Mouse (Mus musculus) lung, postnatal 4 days (tissue): ENCODE measurements at regions not wholly inside any gene's neighbourhood (a gene's known extent, or its start where the extent isn't known, plus 50 kb on each side); places are given as distances from the start of the nearest gene placed in this dataset.

ENCODE experiments used
- DNase-seq, 2 experiments: peaks; one replicate each; pipeline ENCODE4 v3.0.0; 2021

GRCm38 (mm10) chr13:69182478-69182877 is 183.1 kb upstream of the Adcy2 start:
- no peak for DNase-seq

GRCm38 (mm10) chr13:69190661-69191060 is 191.3 kb upstream of the Adcy2 start:
- no peak for DNase-seq

GRCm38 (mm10) chr13:69196464-69196871 is 197.1 kb upstream of the Adcy2 start:
- DNase-seq: no peak

- no peak for DNase-seq
Observed at GRCm38 (mm10) chr13:69207741-69208568, 208.6 kb upstream of the Adcy2 start.

- DNase-seq: no peak
Observed at GRCm38 (mm10) chr13:69208569-69208881, 209.2 kb upstream of the Adcy2 start.

GRCm38 (mm10) chr13:69216579-69216978 is 217.2 kb upstream of the Adcy2 start:
- no peak for DNase-seq

GRCm38 (mm10) chr13:69220425-69220824 is 221.1 kb upstream of the Adcy2 start:
- no peak for DNase-seq

GRCm38 (mm10) chr13:69226538-69226937 is 227.2 kb upstream of the Adcy2 start:
- DNase-seq: no peak

GRCm38 (mm10) chr13:69230361-69230943 is 231.1 kb upstream of the Adcy2 start:
- no peak for DNase-seq

GRCm38 (mm10) chr13:69236386-69236785 is 237.0 kb upstream of the Adcy2 start:
- no peak for DNase-seq

- peak in 1 of 2 experiments; percentile 35 for DNase-seq
Observed at GRCm38 (mm10) chr13:69237918-69238317, 238.6 kb upstream of the Adcy2 start.

GRCm38 (mm10) chr13:69239261-69239915 is 240.0 kb upstream of the Adcy2 start:
- peak in 1 of 2 experiments; percentile 7 for DNase-seq

- no peak for DNase-seq
Observed at GRCm38 (mm10) chr13:69242544-69243296, 243.4 kb upstream of the Adcy2 start.

- DNase-seq: no peak
Observed at GRCm38 (mm10) chr13:69250334-69251129, 251.2 kb upstream of the Adcy2 start.

- no peak for DNase-seq
Observed at GRCm38 (mm10) chr13:69251130-69251561, 251.8 kb upstream of the Adcy2 start.

GRCm38 (mm10) chr13:69252335-69252734 is 253.0 kb upstream of the Adcy2 start:
- peak; percentile 16 to 63 for DNase-seq

- no peak for DNase-seq
Observed at GRCm38 (mm10) chr13:69260485-69260884, 261.1 kb upstream of the Adcy2 start.

- DNase-seq: no peak
Observed at GRCm38 (mm10) chr13:69260972-69261371, 261.6 kb upstream of the Adcy2 start.

GRCm38 (mm10) chr13:69263722-69264121 is 264.4 kb upstream of the Adcy2 start:
- DNase-seq: peak in 1 of 2 experiments; percentile 63

GRCm38 (mm10) chr13:69266071-69266470 is 266.7 kb upstream of the Adcy2 start:
- no peak for DNase-seq

GRCm38 (mm10) chr13:69272506-69272905 is 261.0 kb upstream of the Nsun2 start:
- no peak for DNase-seq

- no peak for DNase-seq
Observed at GRCm38 (mm10) chr13:69279647-69280046, 253.9 kb upstream of the Nsun2 start.
